Mouse (Mus musculus): Measurements from ENCODE around the gene Shb. TPM values are rescaled to one million over a fixed set of nuclear protein-coding genes. Genes with fewer than 3 reads are reported as not detected.
"Not testable (repeated sequence)": the region's sequence is repeated elsewhere in the genome, so short reads cannot be mapped to it uniquely, and the experiment has no call there.

Shb gene
- polyA plus RNA-seq, 1 experiment from 2014 or later, result 6.6 TPM

GRCm38 (mm10) chr4:45392572-45392971, 139.7 kb downstream of the Shb start:
- Histone ChIP-seq H3K4me1 (replicated peaks) (no peaks in the 10 kb centered on the region), H3K4me2 (no peak overlapping the region), H3K9ac (replicated peaks) (no peak overlapping the region), H3K9me3 (peaks cover under 1% of the 10 kb centered on the region; the same call in 1 of the 2 replicates), H3K4me3 (replicated peaks) (no peak overlapping the region), H3K27me3 (no peaks in the 10 kb centered on the region), H3K36me3 (peaks cover 15% of the 10 kb centered on the region), H3K27ac (no peak overlapping the region)
- no peak for ATAC-seq (ENCODE audit: insufficient number of reproducible peaks, insufficient read depth, low FRiP score, low TSS enrichment, low read depth)
- 75% methylated on average over 11 of the region's 11 CpGs for WGBS

DNA sequence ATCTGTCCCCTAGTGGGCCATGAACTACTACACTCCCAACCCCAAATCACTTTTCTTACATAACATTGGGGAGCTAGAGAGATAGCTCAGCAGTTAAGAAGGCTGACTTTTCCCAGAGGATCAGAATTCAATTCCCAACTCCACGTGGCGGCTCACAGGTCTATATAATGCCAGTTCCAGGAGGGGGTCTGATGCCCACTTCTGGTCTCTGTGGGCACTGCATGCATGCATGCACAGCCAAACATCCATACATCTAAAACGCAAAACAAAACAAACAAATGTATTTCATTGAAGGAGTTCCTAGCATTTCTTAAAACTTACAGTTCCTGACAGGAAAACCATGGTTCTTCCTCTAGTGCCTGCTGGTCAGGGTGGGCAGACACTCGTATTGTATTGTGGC, 140.2 kb downstream of the Shb start:
- Histone ChIP-seq H3K9ac (replicated peaks) (no peak overlapping the region), H3K36me3 (peaks cover 10% of the 10 kb centered on the region), H3K4me1 (replicated peaks) (no peaks in the 10 kb centered on the region), H3K4me3 (replicated peaks) (no peak overlapping the region), H3K27ac (no peak overlapping the region), H3K9me3 (peaks cover 5% of the 10 kb centered on the region; the same call in 1 of the 2 replicates), H3K27me3 (no peaks in the 10 kb centered on the region), H3K4me2 (no peak overlapping the region)
- 70% methylated on average over 4 of the region's 4 CpGs for WGBS
- no peak for ATAC-seq (ENCODE audit: insufficient number of reproducible peaks, insufficient read depth, low FRiP score, low TSS enrichment, low read depth)

- not testable (repeated sequence) for H3K27ac ChIP-seq; H3K9me3 ChIP-seq; H3K4me1 ChIP-seq (replicated peaks); H3K4me3 ChIP-seq (replicated peaks); ATAC-seq (ENCODE audit: insufficient number of reproducible peaks, insufficient read depth, low FRiP score, low TSS enrichment, low read depth); H3K4me2 ChIP-seq; H3K9ac ChIP-seq (replicated peaks); H3K27me3 ChIP-seq; H3K36me3 ChIP-seq
- WGBS, result 92% methylated on average over 5 of the region's 5 CpGs
These were observed 145.0 kb downstream of the Shb start for GRCm38 (mm10) chr4:45387296-45387695.

DNA sequence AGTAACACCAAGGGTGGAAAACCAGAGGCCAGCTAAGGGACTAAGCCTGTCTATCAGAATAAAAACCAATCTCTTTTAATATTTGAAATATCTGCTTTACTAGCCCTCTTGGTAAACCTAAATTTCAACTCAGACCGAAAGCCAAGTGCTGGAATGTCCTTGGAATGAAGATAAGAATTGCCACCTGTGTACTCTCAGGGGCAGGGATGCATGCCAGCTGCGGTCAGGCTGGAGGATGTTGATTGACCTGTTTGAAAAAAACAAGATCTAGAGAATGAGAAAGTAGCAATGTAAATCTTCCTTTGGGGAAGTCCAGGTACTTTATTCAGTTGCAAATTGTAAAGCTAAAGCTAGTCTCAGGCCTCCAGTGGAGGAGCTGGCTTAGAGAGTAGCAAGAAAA, 150.1 kb downstream of the Shb start:
- not testable (repeated sequence) for H3K4me1 ChIP-seq (replicated peaks); H3K9ac ChIP-seq (replicated peaks)

GRCm38 (mm10) chr4:45380903-45381580, 151.2 kb downstream of the Shb start:
- WGBS, result 90% methylated on average over 10 of the region's 10 CpGs
- not testable (repeated sequence) for H3K4me3 ChIP-seq (replicated peaks); H3K9me3 ChIP-seq; ATAC-seq (ENCODE audit: insufficient number of reproducible peaks, insufficient read depth, low FRiP score, low TSS enrichment, low read depth); H3K4me1 ChIP-seq (replicated peaks); H3K9ac ChIP-seq (replicated peaks); H3K27me3 ChIP-seq; H3K4me2 ChIP-seq; H3K27ac ChIP-seq
- H3K36me3 ChIP-seq, result peaks cover 19% of the 10 kb centered on the region

More for the DNA sequence above, 150.1 kb downstream of the Shb start:
- not testable (repeated sequence) for H3K4me2 ChIP-seq; ATAC-seq (ENCODE audit: insufficient number of reproducible peaks, insufficient read depth, low FRiP score, low TSS enrichment, low read depth); H3K9me3 ChIP-seq; H3K4me3 ChIP-seq (replicated peaks); H3K27ac ChIP-seq; H3K27me3 ChIP-seq; H3K36me3 ChIP-seq
- 78% methylated on average over 2 of the region's 2 CpGs for WGBS

- no peak overlapping the region for H3K4me2 ChIP-seq
- no peak for ATAC-seq (ENCODE audit: insufficient number of reproducible peaks, insufficient read depth, low FRiP score, low TSS enrichment, low read depth)
- H3K27ac ChIP-seq, result no peak overlapping the region
- no peaks in the 10 kb centered on the region for H3K27me3 ChIP-seq
- H3K9ac ChIP-seq (replicated peaks), result no peak overlapping the region
- WGBS, result 85% methylated on average over 4 of the region's 4 CpGs
- H3K4me3 ChIP-seq (replicated peaks), result no peak overlapping the region
- H3K4me1 ChIP-seq (replicated peaks), result no peaks in the 10 kb centered on the region
- peaks cover 61% of the 10 kb centered on the region for H3K36me3 ChIP-seq
- no peaks in the 10 kb centered on the region for H3K9me3 ChIP-seq
These were observed 155.7 kb downstream of the Shb start for GRCm38 (mm10) chr4:45376573-45376972.

GRCm38 (mm10) chr4:45374879-45375278, 157.4 kb downstream of the Shb start:
- Histone ChIP-seq H3K27ac (no peak overlapping the region), H3K4me2 (no peak overlapping the region), H3K9me3 (no peaks in the 10 kb centered on the region), H3K4me1 (replicated peaks) (no peaks in the 10 kb centered on the region), H3K9ac (replicated peaks) (no peak overlapping the region), H3K36me3 (peaks cover 77% of the 10 kb centered on the region), H3K4me3 (replicated peaks) (no peak overlapping the region), H3K27me3 (no peaks in the 10 kb centered on the region)
- ATAC-seq (ENCODE audit: insufficient number of reproducible peaks, insufficient read depth, low FRiP score, low TSS enrichment, low read depth), result no peak
- 67% methylated on average over 5 of the region's 5 CpGs for WGBS

Small RNAs within 50 kb of the gene (microRNA-seq; reads per million reads assigned to microRNA genes)
- not detected for gene Gm22518
- not detected for gene Gm25692

Other genes starting within 250 kb of the Shb start
- 19.1 and 20.4 TPM in 2 replicates for gene Trmt10b, start 235.3 kb downstream of the Shb start, polyA plus RNA-seq (2016; fragmentation: Nextera tagmentation; extraction: Ambion mirVana)
- 19.9 and 20.4 TPM in 2 replicates for gene Dcaf10, start 190.4 kb downstream of the Shb start, polyA plus RNA-seq (2016; fragmentation: Nextera tagmentation; extraction: Ambion mirVana)
- 89.0 and 90.9 TPM in 2 replicates for gene Exosc3, start 189.7 kb downstream of the Shb start, polyA plus RNA-seq (2016; fragmentation: Nextera tagmentation; extraction: Ambion mirVana)
- gene Slc25a51, start 123.7 kb downstream of the Shb start, polyA plus RNA-seq (2016; fragmentation: Nextera tagmentation; extraction: Ambion mirVana), result 77.7 and 80.1 TPM in 2 replicates

All from limb, embryonic 12.5 days (tissue).